Mouse (Mus musculus) stomach, postnatal 0 days (tissue): ENCODE measurements around the gene Itga8. TPM values are rescaled to one million over a fixed set of nuclear protein-coding genes. Genes with fewer than 3 reads are reported as not detected.

Experiments
- ATAC-seq: fragments of 200-750 bp; cut with Nextera tagmentation; 2 replicates; pipeline ENCODE4 v1.8.0; 2017; ENCODE audit not compliant: low FRiP score, low TSS enrichment
- DNase-seq: peaks from one replicate; pipeline ENCODE4 v3.0.0-alpha.2; 2016; ENCODE audit warnings: low spot score
- H3K27ac ChIP-seq: fragments of 300-500 bp; sonication (generic); replicated peaks from 2 replicates; pipeline ENCODE4 v1.5.1; 2014; ENCODE audit warnings: mild to moderate bottlenecking, control low read depth
- H3K27me3 ChIP-seq: fragments of 300-500 bp; sonication (generic); 2 replicates; pipeline ENCODE4 v1.6.1; 2014; ENCODE audit warnings: low read length; ENCODE audit not compliant: control insufficient read depth, insufficient read depth
- H3K36me3 ChIP-seq: fragments of 300-500 bp; sonication (generic); 2 replicates; pipeline ENCODE4 v1.6.1; 2014; ENCODE audit warnings: low read length, mixed read lengths; ENCODE audit not compliant: control insufficient read depth, insufficient read depth
- H3K4me1 ChIP-seq: fragments of 300-500 bp; sonication (generic); replicated peaks from 2 replicates; pipeline ENCODE4 v1.6.1; 2014; ENCODE audit warnings: antibody characterized with exemption; ENCODE audit not compliant: control insufficient read depth, insufficient read depth
- H3K4me2 ChIP-seq: fragments of 300-500 bp; sonication (generic); replicated peaks from 2 replicates; pipeline ENCODE4 v1.6.1; 2014; ENCODE audit warnings: low read depth, mild to moderate bottlenecking, control low read depth, moderate library complexity
- H3K4me3 ChIP-seq: fragments of 300-500 bp; sonication (generic); 2 replicates; pipeline ENCODE4 v1.5.1; 2014; ENCODE audit warnings: low read depth, low read length, control low read depth
- H3K9ac ChIP-seq: fragments of 300-500 bp; sonication (generic); 2 replicates; pipeline ENCODE4 v1.6.1; 2014; ENCODE audit warnings: mild to moderate bottlenecking, low read length, control low read depth, mixed read lengths
- H3K9me3 ChIP-seq: fragments of 300-500 bp; sonication (generic); 2 replicates; pipeline ENCODE4 v1.6.1; 2016; ENCODE audit warnings: low read length; ENCODE audit not compliant: control insufficient read depth
- CTCF ChIP-seq: IDR thresholded peaks from 2 replicates; pipeline ENCODE4 v1.5.1; 2016; ENCODE audit warnings: antibody characterized with exemption, low read depth, mild to moderate bottlenecking, moderate library complexity
- EP300 ChIP-seq: optimal IDR thresholded peaks from 2 replicates; pipeline ENCODE3; 2016; ENCODE audit warnings: antibody characterized with exemption
- WGBS: fragments of 180-500 bp; shearing (Covaris S2); extraction: QIAGEN DNeasy Blood & Tissue Kit; methylation state at CpG from one replicate; pipeline ENCODE4 v1.1.7; 2014; 5-methylcytosine and 5-hydroxymethylcytosine counted together
- polyA plus RNA-seq: library from polyadenylated mRNA; unstranded; fragments of >200 nt; fragmentation: Nextera tagmentation; extraction: Ambion mirVana; gene quantifications from 2 replicates; pipeline ENCODE4 v1.2.1, GENCODE M21; 2015

Itga8 gene
- polyA plus RNA-seq, 1 experiment from 2014 or later, result 7.7 TPM

- ATAC-seq, result no peak
- no peaks in the 10 kb centered on the region for H3K27me3 ChIP-seq
- WGBS, result 65% methylated on average over 8 of the region's 8 CpGs
- no peak for DNase-seq
- H3K36me3 ChIP-seq, result no peaks in the 10 kb centered on the region
- TF ChIP-seq EP300 (no peak), CTCF (no peak)
- no peaks in the 10 kb centered on the region for H3K9me3 ChIP-seq
- H3K4me1 ChIP-seq, result no peaks in the 10 kb centered on the region
- H3K27ac ChIP-seq, result no peak overlapping the region
- no peak overlapping the region for H3K4me3 ChIP-seq
- no peak overlapping the region for H3K4me2 ChIP-seq
- H3K9ac ChIP-seq, result no peak overlapping the region
Measured at GRCm38 (mm10) chr2:12292023-12292820, 9.5 kb downstream of the Itga8 start.

- no peak overlapping the region for H3K27ac ChIP-seq
- WGBS, result 79% methylated on average over 3 of the region's 3 CpGs
- H3K4me2 ChIP-seq, result no peak overlapping the region
- H3K4me3 ChIP-seq, result no peak overlapping the region
- DNase-seq, result no peak
- H3K4me1 ChIP-seq, result no peaks in the 10 kb centered on the region
- no peaks in the 10 kb centered on the region for H3K9me3 ChIP-seq
- H3K27me3 ChIP-seq, result no peaks in the 10 kb centered on the region
- TF ChIP-seq CTCF (no peak), EP300 (no peak)
- no peaks in the 10 kb centered on the region for H3K36me3 ChIP-seq
- no peak for ATAC-seq
- no peak overlapping the region for H3K9ac ChIP-seq
Measured at GRCm38 (mm10) chr2:12290235-12290634, 11.5 kb downstream of the Itga8 start.

- no peak overlapping the region for H3K27ac ChIP-seq
- H3K4me1 ChIP-seq, result no peaks in the 10 kb centered on the region
- WGBS, result 82% methylated on average over 3 of the region's 3 CpGs
- no peak overlapping the region for H3K9ac ChIP-seq
- no peaks in the 10 kb centered on the region for H3K27me3 ChIP-seq
- no peak overlapping the region for H3K4me2 ChIP-seq
- H3K9me3 ChIP-seq, result no peaks in the 10 kb centered on the region
- H3K4me3 ChIP-seq, result no peak overlapping the region
- H3K36me3 ChIP-seq, result no peaks in the 10 kb centered on the region
- DNase-seq, result no peak
- TF ChIP-seq CTCF, result no peak
- ATAC-seq, result no peak
Measured at GRCm38 (mm10) chr2:12287831-12288230, 13.9 kb downstream of the Itga8 start.

GRCm38 (mm10) chr2:12280664-12281063 is 21.1 kb downstream of the Itga8 start:
- no peak for ATAC-seq
- Histone ChIP-seq H3K4me2 (no peak overlapping the region), H3K9me3 (no peaks in the 10 kb centered on the region), H3K9ac (no peak overlapping the region), H3K4me3 (no peak overlapping the region), H3K27ac (no peak overlapping the region), H3K27me3 (no peaks in the 10 kb centered on the region), H3K36me3 (no peaks in the 10 kb centered on the region), H3K4me1 (no peaks in the 10 kb centered on the region)
- TF ChIP-seq CTCF (no peak), EP300 (no peak)
- DNase-seq, result no peak
- 90% methylated on average over 1 of the region's 1 CpGs for WGBS

GRCm38 (mm10) chr2:12279070-12279612 is 22.6 kb downstream of the Itga8 start:
- Histone ChIP-seq H3K4me2 (no peak overlapping the region), H3K36me3 (no peaks in the 10 kb centered on the region), H3K4me1 (no peaks in the 10 kb centered on the region), H3K27me3 (no peaks in the 10 kb centered on the region), H3K27ac (no peak overlapping the region), H3K9me3 (no peaks in the 10 kb centered on the region), H3K9ac (no peak overlapping the region), H3K4me3 (no peak overlapping the region)
- no peak for ATAC-seq
- no peak for DNase-seq
- WGBS, result 52% methylated on average over 4 of the region's 4 CpGs
- no peak for TF ChIP-seq CTCF
- no peak for TF ChIP-seq EP300

GRCm38 (mm10) chr2:12256635-12257317 is 44.9 kb downstream of the Itga8 start:
- Histone ChIP-seq H3K4me1 (no peaks in the 10 kb centered on the region), H3K4me3 (no peak overlapping the region), H3K9ac (no peak overlapping the region), H3K27me3 (no peaks in the 10 kb centered on the region), H3K4me2 (no peak overlapping the region), H3K9me3 (no peaks in the 10 kb centered on the region), H3K27ac (no peak overlapping the region), H3K36me3 (no peaks in the 10 kb centered on the region)
- no peak for DNase-seq
- ATAC-seq, result no peak
- WGBS, result 68% methylated on average over 2 of the region's 2 CpGs
- no peak for TF ChIP-seq CTCF
